Mouse (Mus musculus) lung, postnatal 0 days (tissue): ENCODE data around the gene Lep. TPM values are rescaled to one million over a fixed set of nuclear protein-coding genes. Genes with fewer than 3 reads are reported as not detected.

Experiments used
- ATAC-seq: fragments of 200-750 bp; cut with Nextera tagmentation; 2 replicates; pipeline ENCODE4 v1.8.0; 2017; ENCODE audit warnings: moderate library complexity
- DNase-seq: peaks from one replicate; pipeline ENCODE4 v3.0.0-alpha.2; 2016; ENCODE audit warnings: low spot score
- H3K27ac ChIP-seq: fragments of 300-500 bp; sonication (generic); 2 replicates; pipeline ENCODE4 v1.5.1; 2014; ENCODE audit warnings: antibody characterized with exemption, mild to moderate bottlenecking, low read length, mixed read lengths
- H3K27me3 ChIP-seq: fragments of 300-500 bp; sonication (generic); replicated peaks from 2 replicates; pipeline ENCODE4 v1.6.1; 2014; ENCODE audit warnings: low read length, mixed read lengths; ENCODE audit not compliant: insufficient read depth
- H3K36me3 ChIP-seq: fragments of 300-500 bp; sonication (generic); 2 replicates; pipeline ENCODE4 v1.6.1; 2014; ENCODE audit warnings: low read length, mixed read lengths; ENCODE audit not compliant: insufficient read depth
- H3K4me1 ChIP-seq: fragments of 300-500 bp; sonication (generic); 2 replicates; pipeline ENCODE4 v1.6.1; 2014; ENCODE audit warnings: antibody characterized with exemption, low read depth, low read length, mixed read lengths; ENCODE audit not compliant: insufficient read depth
- H3K4me2 ChIP-seq: fragments of 300-500 bp; sonication (generic); replicated peaks from 2 replicates; pipeline ENCODE4 v1.6.1; 2014; ENCODE audit warnings: low read depth, mild to moderate bottlenecking, low read length, moderate library complexity, mixed read lengths
- H3K4me3 ChIP-seq: fragments of 300-500 bp; sonication (generic); 2 replicates; pipeline ENCODE4 v1.5.1; 2014; ENCODE audit warnings: low read depth, low read length
- H3K9ac ChIP-seq: fragments of 300-500 bp; sonication (generic); replicated peaks from 2 replicates; pipeline ENCODE4 v1.6.1; 2014; ENCODE audit warnings: low read depth, mild to moderate bottlenecking
- H3K9me3 ChIP-seq: fragments of 300-500 bp; sonication (generic); 2 replicates; pipeline ENCODE4 v1.6.1; 2016; ENCODE audit warnings: low read length, mixed read lengths
- CTCF ChIP-seq: IDR thresholded peaks from 2 replicates; pipeline ENCODE4 v1.5.1; 2016; ENCODE audit warnings: antibody characterized with exemption, mild to moderate bottlenecking
- EP300 ChIP-seq: IDR thresholded peaks from 2 replicates; pipeline ENCODE4 v1.6.1; 2016; ENCODE audit warnings: antibody characterized with exemption, mild to moderate bottlenecking, control low read depth
- WGBS: fragments of 180-500 bp; shearing (Covaris S2); extraction: QIAGEN DNeasy Blood & Tissue Kit; methylation state at CpG from one replicate; pipeline ENCODE4 v1.1.7; 2014; 5-methylcytosine and 5-hydroxymethylcytosine counted together
- polyA plus RNA-seq: library from polyadenylated mRNA; unstranded; fragments of >200 nt; fragmentation: Nextera tagmentation; extraction: Ambion mirVana; gene quantifications from 2 replicates; pipeline ENCODE4 v1.2.1, GENCODE M21; 2015

Lep gene
- polyA plus RNA-seq, 1 experiment from 2014 or later = not detected

GRCm38 (mm10) chr6:29082776-29083354 is 22.8 kb downstream of the Lep start:
- no peak overlapping the region for H3K27ac ChIP-seq
- no peaks in the 10 kb centered on the region for H3K4me1 ChIP-seq
- DNase-seq = no peak
- H3K9ac ChIP-seq = no peak overlapping the region
- TF ChIP-seq CTCF (peak; percentile 5; the same call in 1 of the 2 replicates), EP300 (no peak)
- 54% methylated on average over 9 of the region's 9 CpGs for WGBS
- no peak overlapping the region for H3K4me2 ChIP-seq
- H3K4me3 ChIP-seq = no peak overlapping the region
- H3K9me3 ChIP-seq = no peaks in the 10 kb centered on the region
- no peaks in the 10 kb centered on the region for H3K27me3 ChIP-seq
- no peak for ATAC-seq
- no peaks in the 10 kb centered on the region for H3K36me3 ChIP-seq

DNA sequence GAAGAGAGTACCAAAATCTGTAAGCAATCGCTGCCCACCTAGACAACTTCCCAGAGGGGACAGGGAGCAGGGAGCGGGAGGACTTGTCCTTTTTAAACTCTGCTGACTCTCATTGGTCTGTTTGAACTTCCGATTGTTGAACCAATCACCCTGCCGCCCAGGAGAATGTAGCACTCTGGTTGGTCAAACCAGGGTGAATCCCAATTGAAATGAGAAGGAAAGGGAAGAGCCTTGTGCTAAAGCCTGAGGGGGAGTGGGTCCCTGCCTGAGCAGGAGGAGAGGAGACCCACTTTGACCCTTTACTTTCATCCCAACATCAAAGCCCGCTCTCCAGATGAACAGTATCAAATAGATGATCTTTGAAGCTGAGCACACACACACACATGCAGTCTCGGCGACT is 24.4 kb downstream of the Lep start:
- no peak overlapping the region for H3K9ac ChIP-seq
- H3K4me2 ChIP-seq = no peak overlapping the region
- no peaks in the 10 kb centered on the region for H3K36me3 ChIP-seq
- no peaks in the 10 kb centered on the region for H3K27me3 ChIP-seq
- H3K4me3 ChIP-seq = no peak overlapping the region
- 43% methylated on average over 7 of the region's 7 CpGs for WGBS
- no peaks in the 10 kb centered on the region for H3K4me1 ChIP-seq
- H3K9me3 ChIP-seq = no peaks in the 10 kb centered on the region
- DNase-seq = no peak
- no peak for ATAC-seq
- no peak overlapping the region for H3K27ac ChIP-seq
- TF ChIP-seq EP300 (no peak), CTCF (no peak)

DNA sequence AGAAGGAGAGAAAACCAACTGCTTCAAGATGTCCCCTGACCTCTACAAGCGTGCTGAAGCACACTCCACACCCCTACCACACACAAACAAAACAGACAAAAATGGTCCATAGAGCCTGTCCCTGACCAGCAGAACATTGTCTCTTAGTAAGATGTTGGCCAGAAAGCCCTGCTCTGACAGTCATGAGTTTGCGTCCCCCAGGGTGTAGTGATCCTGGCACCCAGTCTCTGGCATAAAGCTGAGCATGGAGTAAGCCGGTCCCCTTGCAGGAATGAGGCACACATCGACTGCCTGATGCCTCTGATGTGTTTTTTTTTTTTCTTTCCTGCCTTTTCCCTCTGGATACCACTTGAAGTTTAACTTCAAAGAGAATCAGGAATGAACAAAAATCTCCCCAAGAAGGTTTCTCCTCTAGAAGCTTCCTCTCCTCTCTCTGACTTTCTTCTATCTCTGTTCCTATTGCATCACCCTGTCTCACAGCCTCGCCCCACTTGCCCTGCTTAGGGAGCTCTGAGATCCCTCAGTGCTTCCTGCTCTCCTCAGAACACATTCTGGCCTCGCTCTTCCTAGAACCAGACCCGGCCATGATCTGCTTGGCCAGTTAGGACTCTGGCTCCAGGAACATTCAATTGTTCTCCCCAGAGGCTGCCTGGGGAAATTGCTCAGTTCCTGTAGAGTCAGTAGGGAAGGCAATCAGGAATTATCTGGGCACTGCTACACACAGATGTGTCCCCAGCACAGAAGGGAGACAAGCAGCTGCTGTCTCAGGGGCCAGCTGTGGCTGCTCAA is 28.1 kb downstream of the Lep start:
- Histone ChIP-seq H3K9ac (no peak overlapping the region), H3K27ac (no peak overlapping the region), H3K4me1 (no peaks in the 10 kb centered on the region), H3K27me3 (no peaks in the 10 kb centered on the region), H3K36me3 (no peaks in the 10 kb centered on the region), H3K9me3 (no peaks in the 10 kb centered on the region), H3K4me3 (no peak overlapping the region), H3K4me2 (no peak overlapping the region)
- DNase-seq (peak; percentile 14), ATAC-seq (peak; percentile 74)
- WGBS = 59% methylated on average over 7 of the region's 7 CpGs
- TF ChIP-seq CTCF (no peak), EP300 (no peak)

- Histone ChIP-seq H3K27ac (no peak overlapping the region), H3K27me3 (no peaks in the 10 kb centered on the region), H3K9me3 (no peaks in the 10 kb centered on the region), H3K4me1 (no peaks in the 10 kb centered on the region), H3K9ac (no peak overlapping the region), H3K36me3 (no peaks in the 10 kb centered on the region), H3K4me2 (no peak overlapping the region), H3K4me3 (no peak overlapping the region)
- no peak for ATAC-seq
- no peak for TF ChIP-seq CTCF
- no peak for TF ChIP-seq EP300
- WGBS = 84% methylated on average over 7 of the region's 7 CpGs
- DNase-seq = no peak
These were observed 32.2 kb downstream of the Lep start for GRCm38 (mm10) chr6:29092234-29092633.

- H3K9ac ChIP-seq = no peak overlapping the region
- TF ChIP-seq EP300 (no peak), CTCF (no peak; the same call in 1 of the 2 replicates)
- DNase-seq (no peak), ATAC-seq (no peak)
- H3K4me1 ChIP-seq = no peaks in the 10 kb centered on the region
- H3K4me2 ChIP-seq = no peak overlapping the region
- WGBS = 63% methylated on average over 11 of the region's 11 CpGs
- H3K27ac ChIP-seq = no peak overlapping the region
- no peaks in the 10 kb centered on the region for H3K36me3 ChIP-seq
- H3K9me3 ChIP-seq = no peaks in the 10 kb centered on the region
- no peaks in the 10 kb centered on the region for H3K27me3 ChIP-seq
- no peak overlapping the region for H3K4me3 ChIP-seq
These were observed 32.9 kb downstream of the Lep start for GRCm38 (mm10) chr6:29092904-29093303.

DNA sequence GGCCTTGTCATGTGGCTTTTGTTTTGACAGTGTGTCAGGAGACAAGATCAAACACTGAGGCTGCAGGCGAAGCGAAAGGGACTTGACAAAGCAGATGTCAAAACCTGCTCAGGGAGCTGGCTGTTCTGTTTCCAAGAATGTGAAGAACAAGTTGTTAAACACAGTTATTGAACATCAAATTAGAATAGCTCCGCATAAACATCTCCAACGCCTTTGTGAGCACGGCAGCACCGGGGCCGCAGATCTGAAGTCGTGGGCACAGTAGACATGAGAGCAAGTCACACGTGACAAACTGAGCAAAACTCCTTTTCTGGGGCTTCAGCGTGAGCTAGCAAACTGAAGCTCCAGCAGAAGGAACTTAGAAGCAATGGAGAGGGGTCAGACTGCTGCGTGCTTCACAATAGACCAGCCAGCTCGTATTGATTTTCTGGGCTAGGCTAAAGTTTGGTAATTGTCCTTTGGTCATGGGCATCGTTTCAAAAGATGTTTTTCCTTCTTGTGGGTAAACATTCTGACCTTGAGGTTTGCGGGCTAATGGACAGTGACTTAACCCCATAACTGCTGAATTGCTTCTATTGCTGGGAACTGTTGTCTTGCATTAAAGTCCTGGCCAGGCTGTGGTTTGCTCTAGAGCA is 39.6 kb downstream of the Lep start:
- 43% methylated on average over 14 of the region's 14 CpGs for WGBS
- Histone ChIP-seq H3K4me3 (no peak overlapping the region), H3K9ac (no peak overlapping the region), H3K36me3 (no peaks in the 10 kb centered on the region), H3K27me3 (no peaks in the 10 kb centered on the region), H3K27ac (no peak overlapping the region), H3K4me1 (no peaks in the 10 kb centered on the region), H3K9me3 (no peaks in the 10 kb centered on the region), H3K4me2 (no peak overlapping the region)
- ATAC-seq = no peak
- DNase-seq = no peak
- no peak for TF ChIP-seq EP300
- TF ChIP-seq CTCF = no peak
